Mouse (Mus musculus) forelimb bud, embryonic 11.5 days (tissue): Measurements from ENCODE around the gene Cyp2d22.
"Not testable (repeated sequence)": the region's sequence is repeated elsewhere in the genome, so short reads cannot be mapped to it uniquely, and the experiment has no call there.

ENCODE experiments used
- DNase-seq: peaks from one replicate; pipeline ENCODE4 v3.0.0-alpha.2; 2012; ENCODE audit warnings: low read depth, low spot score

The Cyp2d22 gene

DNA sequence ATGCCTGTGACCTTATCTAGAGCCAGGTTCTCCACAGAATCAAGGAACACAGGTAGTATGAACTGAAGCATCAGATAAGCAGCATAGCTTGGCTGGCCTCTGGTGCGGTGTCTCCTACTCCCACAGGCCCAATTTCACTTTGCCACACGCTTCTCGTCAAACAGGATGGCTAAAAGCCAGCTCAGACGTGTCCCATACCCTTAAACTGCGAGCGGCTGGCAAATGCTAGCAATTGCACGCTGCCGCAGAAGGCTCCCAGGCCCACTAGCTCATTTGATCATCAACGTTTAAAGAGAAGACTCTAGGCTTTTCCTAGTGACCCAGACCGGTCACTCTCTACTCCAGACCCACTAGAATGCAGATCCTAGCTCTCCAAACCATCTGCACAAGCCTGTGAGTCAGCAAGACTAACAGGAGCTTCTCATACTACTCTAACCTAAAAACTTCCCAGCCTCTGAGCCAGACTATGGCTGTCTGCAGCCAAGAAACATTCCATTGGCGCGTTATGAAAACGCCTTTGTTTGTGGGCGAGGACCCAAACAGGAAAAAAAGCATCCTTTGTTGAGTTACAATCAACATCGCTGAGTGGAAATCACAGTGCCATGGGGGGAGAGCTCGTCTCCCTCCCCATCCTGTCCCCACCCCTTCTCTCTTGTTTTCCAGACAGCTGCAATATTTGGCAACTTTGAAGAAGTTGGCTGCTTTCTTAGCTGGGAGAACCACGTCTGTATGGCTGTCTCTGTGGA lies 3.5 kb downstream of the Cyp2d22 start:
- no peak for DNase-seq

DNA sequence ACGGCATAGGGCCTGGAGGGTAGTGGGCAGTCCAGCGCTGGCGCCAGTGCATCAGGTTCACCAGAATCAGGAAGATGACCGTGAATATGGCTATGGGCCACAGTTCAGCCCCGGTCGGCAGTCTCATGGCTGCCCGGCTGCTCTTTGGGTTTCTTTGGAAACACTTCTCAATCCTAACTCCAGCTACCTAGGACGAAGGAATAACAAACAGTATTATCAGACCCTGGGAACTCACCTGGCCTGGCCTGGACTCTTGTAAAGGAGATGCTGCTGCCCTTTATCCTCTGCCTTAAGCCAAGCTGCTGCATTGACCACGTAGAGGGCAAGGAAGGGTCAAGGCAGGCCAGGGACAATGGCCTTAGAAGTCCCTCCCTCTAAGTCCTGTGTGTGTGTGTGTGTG lies 4.2 kb downstream of the Cyp2d22 start:
- no peak for DNase-seq

DNA sequence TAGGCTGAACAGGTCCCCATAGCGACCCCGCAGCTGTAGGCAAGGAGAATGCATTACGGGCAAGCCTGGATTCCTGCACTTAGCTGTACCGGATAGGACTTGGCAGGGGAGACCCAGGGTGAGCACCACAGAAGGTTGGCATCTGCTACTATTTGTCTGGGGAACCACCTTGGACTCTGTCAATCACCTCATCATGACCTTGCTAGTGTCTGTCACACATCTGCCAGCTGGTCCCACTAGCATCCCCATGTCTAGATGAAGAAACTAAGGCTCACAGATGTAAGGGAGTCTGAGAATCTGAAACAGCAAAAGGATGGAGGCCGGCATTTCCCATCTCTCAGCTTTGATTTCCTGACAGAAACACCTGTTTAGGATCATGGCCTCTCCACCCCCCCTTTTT lies 5.6 kb downstream of the Cyp2d22 start:
- no peak for DNase-seq

DNA sequence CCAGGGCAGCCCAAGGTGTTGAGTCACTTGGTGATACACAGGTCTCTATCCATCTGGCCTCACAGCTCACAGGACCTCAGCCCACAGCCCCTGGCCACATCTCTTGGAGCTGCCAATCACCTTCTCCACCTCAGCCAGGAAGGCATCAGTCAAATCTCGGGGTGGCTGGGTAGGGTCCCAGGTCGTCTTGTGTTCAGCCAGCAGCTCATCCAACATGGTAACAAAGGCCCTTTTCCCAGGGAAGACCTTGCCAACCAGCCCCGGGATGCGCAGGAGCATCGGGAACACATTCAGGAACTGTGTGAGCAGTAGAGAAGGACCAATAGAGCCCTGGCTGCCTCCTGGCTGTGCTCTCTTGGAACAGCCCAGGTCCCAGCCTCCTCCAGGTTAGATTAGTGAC lies 7.1 kb downstream of the Cyp2d22 start:
- DNase-seq: no peak

DNA sequence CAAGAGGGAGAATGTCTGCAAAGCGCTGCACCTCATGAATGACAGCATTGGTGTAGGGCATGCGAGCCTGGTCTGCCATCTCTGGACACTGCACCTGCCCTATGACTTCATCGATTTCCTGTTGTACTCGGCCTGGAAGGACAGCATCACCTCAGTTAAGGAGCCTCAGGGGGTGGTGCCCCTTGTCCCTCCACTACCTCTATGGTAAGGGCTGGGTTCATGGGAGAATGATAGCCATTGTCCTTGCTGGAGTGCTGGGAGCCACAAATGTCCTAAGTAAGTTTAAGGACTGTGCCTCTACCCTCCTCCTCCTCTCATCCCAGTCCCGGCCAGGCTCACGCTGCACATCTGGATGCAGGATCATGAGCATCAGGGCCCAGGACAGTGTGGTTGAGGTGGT lies 7.6 kb downstream of the Cyp2d22 start:
- no peak for DNase-seq

DNA sequence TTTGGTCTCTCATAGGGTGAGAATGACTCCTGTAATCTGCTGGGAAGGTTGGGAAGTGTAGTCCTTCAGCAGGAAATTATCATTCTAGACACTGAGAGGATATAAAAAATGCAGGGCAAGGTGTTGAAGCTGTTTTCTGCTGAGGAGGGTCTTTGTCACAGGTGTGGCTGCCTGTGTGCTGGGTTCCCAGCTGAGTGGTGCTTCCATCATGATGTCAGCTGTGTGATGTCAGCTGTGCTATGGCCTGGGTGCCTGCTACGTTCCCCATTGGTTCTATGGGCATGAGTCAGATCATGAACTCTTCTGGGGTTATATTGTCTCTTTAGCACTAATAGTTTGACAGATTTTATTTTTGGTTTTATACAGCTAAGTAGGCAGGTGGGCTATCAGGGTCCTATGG lies 11.2 kb downstream of the Cyp2d22 start:
- DNase-seq: no peak

DNA sequence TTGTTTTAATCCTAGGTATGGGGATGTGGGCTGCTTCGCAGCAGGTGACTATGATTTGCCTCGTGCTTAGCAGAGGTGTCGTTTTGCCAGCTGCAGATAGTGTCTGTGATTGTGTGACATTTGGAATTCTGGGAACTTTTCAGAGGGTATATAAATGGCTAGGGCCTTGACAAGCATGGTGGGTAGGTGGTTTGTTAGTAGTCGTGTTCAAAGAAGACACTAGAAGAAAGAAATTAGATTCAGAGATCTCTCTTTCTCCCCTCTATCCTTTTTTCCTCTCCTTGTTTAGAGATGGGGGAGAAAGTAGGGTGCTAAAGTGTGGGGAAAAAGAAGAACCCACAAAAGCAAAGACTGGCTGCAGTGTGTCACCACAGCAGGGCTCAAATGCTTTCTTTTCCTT lies 11.9 kb downstream of the Cyp2d22 start:
- DNase-seq: no peak

DNA sequence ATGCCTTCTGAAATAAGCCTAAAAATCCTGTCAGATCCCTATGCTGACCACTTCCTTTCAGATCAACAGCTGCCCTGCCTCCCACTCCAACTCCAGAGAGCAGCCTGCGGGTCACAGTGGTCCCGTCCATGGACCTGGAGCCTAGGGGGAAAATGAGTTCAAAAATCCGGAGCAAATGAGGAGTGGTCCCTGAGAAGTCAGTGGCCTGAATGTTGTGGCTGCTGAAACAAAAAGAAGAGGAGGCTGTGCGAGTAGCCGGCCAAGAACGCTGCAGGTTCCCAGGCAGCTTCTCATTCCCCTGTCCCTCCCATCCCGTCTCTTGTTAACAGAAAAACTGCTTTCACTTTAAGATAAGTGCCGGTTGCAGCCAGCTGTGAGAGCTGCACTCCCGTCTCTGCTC lies 15.5 kb downstream of the Cyp2d22 start:
- not testable (repeated sequence) for DNase-seq

DNA sequence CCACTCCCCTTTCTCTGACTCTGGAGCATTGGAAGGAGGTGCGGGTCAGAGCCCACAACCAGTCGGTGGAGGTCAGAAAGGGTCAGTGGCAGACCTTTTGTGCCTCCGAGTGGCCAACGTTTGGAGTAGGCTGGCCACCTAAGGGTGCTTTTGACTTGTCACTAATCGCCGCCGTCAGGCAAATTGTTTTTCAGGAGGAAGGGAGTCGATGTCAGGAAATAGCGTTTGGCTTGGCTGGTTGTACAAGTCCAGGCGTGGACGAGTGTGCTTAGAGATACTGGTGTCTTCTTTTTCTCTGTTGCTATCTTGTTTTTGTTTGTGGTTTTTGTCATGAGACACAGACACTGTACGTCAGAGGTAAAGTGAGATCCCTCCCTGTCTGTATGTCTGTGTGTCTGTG lies 16.3 kb downstream of the Cyp2d22 start:
- DNase-seq: not testable (repeated sequence)

DNA sequence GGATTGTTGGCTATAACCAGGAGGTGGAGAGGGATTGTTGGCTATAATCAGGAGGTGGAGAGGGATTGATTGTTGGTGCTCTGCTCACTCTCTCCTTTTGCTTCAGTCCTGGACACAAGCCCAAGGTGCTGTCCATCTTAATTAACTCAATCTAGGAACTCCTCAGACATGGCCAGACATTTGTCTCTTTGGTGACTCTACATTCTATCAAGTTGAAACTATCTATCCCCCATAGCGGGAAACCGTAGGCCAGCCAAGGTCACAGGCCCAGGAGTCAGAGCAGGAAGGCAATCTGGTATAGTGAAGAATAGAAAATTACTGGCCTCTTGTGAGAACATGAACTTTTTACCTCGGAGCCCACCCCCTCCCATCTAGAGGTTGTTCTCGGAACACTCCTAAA lies 17.8 kb downstream of the Cyp2d22 start:
- no peak for DNase-seq

DNA sequence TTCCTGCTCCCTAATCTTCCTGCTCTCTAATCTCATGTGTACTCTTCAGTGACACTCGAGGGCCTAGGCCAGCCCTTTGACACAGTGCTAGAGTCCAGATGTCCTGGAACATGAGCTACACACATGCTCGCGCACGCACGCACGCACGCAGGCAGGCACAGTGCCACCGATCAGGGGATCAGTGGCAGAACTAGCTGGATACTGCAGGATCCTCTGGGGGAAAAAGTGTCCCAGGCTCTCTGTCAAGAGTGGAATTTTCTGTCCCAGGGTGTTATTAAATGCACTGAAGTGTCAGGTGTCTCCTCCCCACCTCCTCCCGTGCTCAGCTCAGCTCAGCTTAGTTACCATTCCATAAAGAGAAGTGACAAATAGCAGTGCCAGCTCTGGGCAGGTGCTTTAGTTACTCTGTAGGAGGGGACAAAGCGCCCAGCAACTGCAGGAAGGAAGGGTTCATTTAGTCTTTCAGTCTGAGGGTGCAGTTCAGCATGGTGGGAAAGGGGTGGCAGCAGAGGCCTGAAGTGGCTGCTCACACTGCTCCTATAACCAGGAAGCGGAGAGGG lies 18.5 kb downstream of the Cyp2d22 start:
- no peak for DNase-seq

DNA sequence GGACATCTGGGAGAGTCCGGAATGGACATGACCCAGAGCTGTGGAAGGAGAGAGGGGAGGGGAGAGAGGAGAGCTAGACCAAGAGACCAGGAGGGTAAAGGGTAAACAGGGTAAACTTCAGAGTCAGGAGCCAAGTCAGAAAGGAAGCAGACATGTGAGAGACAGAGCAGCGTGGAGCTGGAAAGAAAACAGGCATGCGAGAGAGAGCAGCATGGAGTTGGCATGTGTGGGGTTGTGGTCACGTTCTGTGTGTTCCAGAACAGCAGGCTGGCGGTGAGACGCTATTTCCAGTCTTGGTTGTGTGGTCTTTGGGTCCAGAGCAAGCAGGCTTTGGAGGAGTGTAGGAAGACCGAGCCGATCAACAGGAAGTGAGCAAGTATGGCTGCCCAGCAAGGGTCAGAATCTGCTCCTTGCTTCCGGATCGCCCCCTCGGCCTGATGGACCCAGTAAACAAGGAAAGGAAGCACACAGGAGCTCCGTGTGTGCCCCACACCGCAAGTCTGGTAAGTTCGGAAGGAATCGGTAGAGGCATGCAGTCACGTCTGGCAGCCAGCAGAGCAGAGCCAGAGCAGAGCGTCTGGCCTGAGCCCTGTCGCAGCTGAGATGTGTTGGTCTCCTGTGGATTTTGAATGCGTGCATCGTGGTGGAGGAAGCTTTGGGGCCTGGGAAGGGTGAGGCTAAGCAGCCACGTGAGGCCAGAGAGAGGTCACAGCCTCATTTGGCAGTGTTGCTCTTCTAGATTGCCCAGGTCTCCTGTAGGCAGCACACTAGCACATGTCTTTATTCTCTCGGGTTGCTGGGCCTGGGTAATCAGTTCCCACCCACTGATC lies 21.4 kb downstream of the Cyp2d22 start:
- DNase-seq: no peak

DNA sequence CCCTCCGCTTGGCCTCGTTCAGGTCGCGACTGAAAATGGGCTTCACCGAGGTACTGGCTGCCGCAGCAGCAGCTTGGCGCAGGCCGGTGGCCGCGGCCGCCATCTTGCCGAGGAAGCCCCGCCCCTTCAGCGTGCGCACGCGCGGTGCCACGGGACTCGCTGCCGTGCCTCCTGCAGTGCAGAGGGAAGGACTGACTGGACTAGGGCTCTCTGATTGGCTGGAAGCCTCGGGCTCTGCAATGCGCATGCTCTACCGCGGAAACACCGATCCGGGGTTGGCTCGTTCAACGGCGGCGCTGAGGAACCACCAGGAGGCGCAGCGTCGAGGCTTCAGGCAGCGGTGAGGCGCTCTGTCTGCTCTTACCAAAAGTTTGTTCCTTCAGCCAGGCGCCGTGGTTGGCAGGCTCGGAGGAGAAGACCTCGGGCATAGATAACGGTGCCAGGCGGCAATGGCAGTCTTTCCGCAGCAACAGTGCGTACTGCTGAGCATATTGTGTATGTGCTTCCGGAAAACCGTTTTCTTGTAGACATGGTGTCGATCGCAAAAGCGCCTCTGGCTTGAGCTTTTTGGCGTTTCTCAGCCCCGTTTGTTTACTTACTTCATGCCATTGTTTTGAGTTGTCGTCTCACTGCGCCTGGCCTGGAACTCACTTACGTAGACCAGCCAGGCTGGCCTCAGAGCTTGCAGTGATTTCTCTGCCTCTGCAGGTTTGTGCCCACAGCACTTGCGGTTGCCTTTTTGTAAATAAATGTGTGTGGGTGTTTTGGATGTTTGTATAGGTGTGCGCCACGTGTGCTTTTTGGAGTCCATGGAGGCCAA lies 25.7 kb downstream of the Cyp2d22 start, which contains the start of gene Ndufa6:
Ndufa6 (minus strand) TSS at position 197 of the 820 bp plus-strand sequence.
- peak; percentile 98 for DNase-seq

DNA sequence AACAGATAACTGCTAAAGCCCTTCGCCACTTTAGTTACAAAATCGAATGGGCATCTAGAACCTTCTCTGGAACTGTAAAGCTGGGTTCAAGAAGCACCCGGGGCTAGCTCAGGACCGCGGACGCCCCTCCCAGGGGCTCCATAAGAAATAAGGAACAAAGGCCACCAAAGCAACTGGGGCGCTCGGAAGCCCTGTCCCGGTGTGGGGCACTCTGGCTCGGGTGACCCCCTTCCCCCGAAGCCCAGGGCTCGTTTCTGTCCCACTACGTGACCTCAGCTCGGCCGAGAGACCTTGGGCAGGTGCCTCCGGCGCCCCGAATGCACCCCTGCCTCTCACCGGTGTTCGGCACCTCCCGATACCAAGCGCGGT lies 26.3 kb downstream of the Cyp2d22 start:
- no peak for DNase-seq

DNA sequence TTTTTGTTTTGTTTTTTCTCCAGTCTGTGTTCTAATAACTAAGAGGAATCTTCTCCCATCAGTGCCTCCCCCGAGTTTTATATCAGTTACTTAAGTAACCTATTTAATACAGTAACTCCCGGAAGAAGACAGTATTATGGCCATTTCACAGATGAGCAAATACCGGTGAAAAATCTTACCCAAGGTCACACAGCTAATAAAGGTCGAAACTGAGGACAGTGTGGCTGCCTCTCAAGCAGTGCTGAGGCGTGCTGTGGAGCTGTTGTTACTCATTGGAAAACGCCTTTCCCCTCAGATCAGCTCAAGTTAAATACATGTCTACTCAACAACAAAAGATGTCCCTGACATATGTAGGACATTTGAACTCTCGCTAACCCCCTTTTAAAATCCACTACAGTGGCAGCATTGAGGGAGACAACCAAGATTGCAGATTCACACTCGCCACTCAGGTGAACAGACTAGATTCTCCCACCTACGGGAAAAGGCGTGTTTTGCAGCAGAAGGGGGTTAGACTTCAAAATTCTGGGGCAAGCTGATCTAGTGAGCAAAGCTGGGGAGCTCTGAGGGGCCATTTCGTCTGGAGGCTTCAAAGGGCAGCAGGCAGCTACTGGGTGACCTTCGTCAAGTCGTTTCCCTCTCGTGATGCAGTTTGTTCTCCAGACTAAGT lies 26.8 kb downstream of the Cyp2d22 start:
- no peak for DNase-seq

DNA sequence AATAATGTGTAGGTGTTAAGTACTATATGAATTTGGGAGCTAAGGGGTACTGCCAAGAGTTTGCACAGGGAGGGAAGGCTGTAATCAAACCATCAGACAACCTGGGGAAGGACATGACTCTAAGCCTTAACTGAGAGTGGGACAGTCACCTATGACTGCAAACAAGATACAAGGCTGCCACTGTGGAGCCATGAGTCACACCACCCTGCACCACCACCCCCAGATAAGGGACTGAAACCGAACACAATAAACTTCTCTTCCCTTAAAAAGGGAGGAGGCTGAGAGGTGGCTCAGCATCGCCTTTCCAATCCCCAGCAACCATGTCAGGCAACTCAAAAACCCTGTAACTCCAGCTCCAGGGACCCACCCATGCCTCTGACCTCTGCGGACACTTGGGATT lies 28.6 kb downstream of the Cyp2d22 start:
- no peak for DNase-seq

DNA sequence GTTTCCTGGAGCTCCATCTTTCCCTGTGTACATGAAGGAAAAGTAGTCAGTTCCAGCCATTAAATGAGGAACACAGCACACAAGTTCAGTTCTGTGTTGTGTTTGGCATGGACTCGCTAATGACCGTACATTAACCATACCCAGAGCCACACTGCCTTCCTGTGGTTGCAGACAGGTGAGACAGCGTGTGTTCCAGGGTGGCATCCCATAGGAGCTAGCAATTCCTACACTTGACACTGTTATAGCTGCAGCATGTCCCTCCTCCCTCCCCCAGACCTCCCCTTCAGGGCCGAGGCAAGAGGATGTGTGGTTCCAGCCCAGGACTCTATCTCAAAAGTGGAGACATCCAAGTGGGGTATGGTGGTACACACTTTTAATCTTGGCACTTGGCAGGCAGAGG lies 29.7 kb downstream of the Cyp2d22 start:
- no peak for DNase-seq

DNA sequence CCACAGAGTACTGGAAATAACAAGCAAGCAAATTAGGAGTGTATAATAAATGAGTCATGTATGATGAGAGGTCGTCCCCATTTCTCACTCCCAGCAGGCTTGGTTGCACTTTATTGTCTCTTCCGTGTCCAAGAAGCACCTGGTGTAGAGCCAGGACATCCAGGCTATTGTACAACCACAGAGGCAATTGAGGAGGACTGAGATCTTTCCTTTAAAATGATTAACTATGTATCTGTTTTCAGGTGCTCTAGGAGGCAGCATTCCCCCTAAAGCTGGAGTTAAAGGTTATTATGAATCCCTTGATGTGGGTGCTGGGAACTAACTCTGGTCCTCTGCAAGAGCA lies 31.1 kb downstream of the Cyp2d22 start:
- DNase-seq: no peak

DNA sequence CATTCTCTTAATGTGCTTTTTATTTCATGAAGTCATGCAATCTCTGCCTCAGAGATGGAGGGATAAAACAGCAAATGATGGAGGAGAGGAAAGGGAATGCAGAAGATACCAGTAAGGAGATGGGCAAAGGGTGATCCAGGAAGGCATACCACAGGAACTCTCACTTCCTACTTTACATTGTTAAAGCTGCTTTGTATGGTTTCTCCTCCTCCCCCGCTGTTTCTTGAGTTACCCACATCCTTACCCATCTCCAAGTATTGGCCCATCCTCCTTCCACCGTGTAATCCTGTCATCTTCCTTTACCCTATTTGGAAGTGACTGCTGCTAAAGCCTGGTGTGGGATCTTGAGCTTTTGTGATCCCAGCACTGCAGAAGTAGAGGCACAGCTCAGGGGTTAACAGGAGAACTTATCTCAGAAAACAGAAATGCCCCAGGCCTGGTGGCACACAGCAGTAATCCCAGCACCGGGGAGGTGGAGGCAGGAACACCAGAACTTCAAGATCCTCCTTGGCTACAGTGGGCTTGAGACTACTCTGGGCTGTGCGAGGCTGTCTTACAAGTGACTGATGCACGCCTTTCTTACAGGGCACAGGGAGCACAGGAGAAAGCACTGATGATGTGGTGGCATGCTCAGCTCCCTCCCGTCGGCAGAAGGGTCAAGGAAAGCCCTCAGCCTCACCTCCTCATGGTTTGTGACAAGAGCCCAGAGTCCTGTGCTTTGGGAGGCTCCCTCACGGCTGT lies 31.6 kb downstream of the Cyp2d22 start:
- no peak for DNase-seq

DNA sequence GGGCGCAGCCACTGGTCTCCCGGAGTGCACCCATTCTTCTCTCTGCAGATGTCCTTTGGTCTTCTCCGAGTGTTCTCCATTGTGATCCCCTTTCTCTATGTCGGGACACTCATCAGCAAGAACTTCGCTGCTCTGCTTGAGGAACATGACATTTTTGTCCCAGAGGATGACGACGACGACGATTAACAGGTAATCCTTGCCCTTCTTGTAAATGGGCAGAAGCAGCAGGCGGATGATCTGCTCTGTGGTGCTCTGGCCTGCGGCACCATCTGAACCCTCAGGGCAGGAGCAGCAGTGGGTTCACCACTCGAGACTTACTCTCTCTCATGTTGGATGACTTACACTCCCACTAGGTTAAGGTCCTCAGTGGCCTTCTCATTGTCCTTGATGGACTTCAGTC lies 32.2 kb downstream of the Cyp2d22 start:
- no peak for DNase-seq

DNA sequence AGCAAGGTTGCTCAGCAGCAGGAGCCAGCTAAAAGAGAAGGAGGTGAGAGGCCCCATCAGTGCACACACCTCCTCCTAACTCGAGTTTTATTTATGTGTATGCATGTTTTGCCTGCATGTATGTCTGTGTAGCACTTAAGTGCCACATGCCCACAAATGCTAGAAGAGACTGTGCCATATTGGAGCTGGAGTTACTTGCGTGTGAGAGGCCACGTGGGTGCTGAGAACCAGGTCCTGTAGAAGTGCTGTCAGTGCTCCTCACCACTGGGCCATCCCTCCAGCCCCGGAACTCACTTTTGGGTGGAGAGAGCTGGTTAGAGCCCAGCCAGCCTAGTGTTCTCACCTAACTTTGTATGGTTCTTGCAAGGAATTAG lies 32.8 kb downstream of the Cyp2d22 start:
- no peak for DNase-seq
